Mouse (Mus musculus) central nervous system, embryonic 18 days (tissue): Measurements from ENCODE around the gene Mtf1. TPM values are rescaled to one million over a fixed set of nuclear protein-coding genes. Genes with fewer than 3 reads are reported as not detected.

ENCODE experiments used
- polyA plus RNA-seq: library from polyadenylated mRNA; depleted of rRNA; stranded (reverse); fragments of >200 nt; gene quantifications from 2 replicates; pipeline ENCODE4 v1.2.3, GENCODE M21; 2012; rRNA removed

Gene Mtf1
- 10.0 TPM in 2 replicates for polyA plus RNA-seq

GRCm38 (mm10) chr4:124801552-124802308 lies at the start of gene Mtf1:
Gene Mtf1 (plus strand): TSS chr4:124802104.

GRCm38 (mm10) chr4:124850261-124850913 lies 48.5 kb downstream of the Mtf1 start, which contains the start of gene Yrdc:
Gene Yrdc (plus strand): TSS chr4:124850679.

GRCm38 (mm10) chr4:124850933-124851658 lies 49.2 kb downstream of the Mtf1 start, which contains the start of gene 1110065P20Rik:
Gene 1110065P20Rik (minus strand): TSS chr4:124851196.

GRCm38 (mm10) chr4:124861283-124862188 lies 59.6 kb downstream of the Mtf1 start, which contains the start of gene Maneal:
Gene Maneal (minus strand): TSS chr4:124862171.

GRCm38 (mm10) chr4:124880599-124880998 lies 78.7 kb downstream of the Mtf1 start, which contains the start of gene Epha10:
Gene Epha10 (plus strand): TSS chr4:124880899.

Other genes with a start within 250 kb of the Mtf1 start
- gene 3100002H09Rik, start 191.3 kb upstream of the Mtf1 start, polyA plus RNA-seq, result 0.21 TPM in 1 of 2 replicates, not detected in the other
- 16.5 and 23.7 TPM in 2 replicates for gene Pou3f1, start 145.3 kb upstream of the Mtf1 start, polyA plus RNA-seq
- gene Utp11, start 108.5 kb upstream of the Mtf1 start, polyA plus RNA-seq, result 27.2 and 28.5 TPM in 2 replicates
- 2.5 and 2.8 TPM in 2 replicates for gene Fhl3, start 101.4 kb upstream of the Mtf1 start, polyA plus RNA-seq
- 56.8 and 57.2 TPM in 2 replicates for gene Sf3a3, start 87.3 kb upstream of the Mtf1 start, polyA plus RNA-seq
- 43.5 and 44.2 TPM in 2 replicates for gene Inpp5b, start 60.3 kb upstream of the Mtf1 start, polyA plus RNA-seq
- gene Yrdc, start 48.6 kb downstream of the Mtf1 start, polyA plus RNA-seq, result 60.2 and 62.9 TPM in 2 replicates
- 91.0 and 99.3 TPM in 2 replicates for gene 1110065P20Rik, start 49.1 kb downstream of the Mtf1 start, polyA plus RNA-seq
- gene Maneal, start 60.1 kb downstream of the Mtf1 start, polyA plus RNA-seq, result 54.8 and 55.1 TPM in 2 replicates
- 26.8 and 30.2 TPM in 2 replicates for gene Epha10, start 78.8 kb downstream of the Mtf1 start, polyA plus RNA-seq
- 21.3 and 23.1 TPM in 2 replicates for gene 9930104L06Rik, start 134.9 kb downstream of the Mtf1 start, polyA plus RNA-seq
- gene Cdca8, start 137.2 kb downstream of the Mtf1 start, polyA plus RNA-seq, result 12.1 and 12.6 TPM in 2 replicates
- gene Rspo1, start 184.3 kb downstream of the Mtf1 start, polyA plus RNA-seq, result 1.1 and 1.9 TPM in 2 replicates
- 132 and 135 TPM in 2 replicates for gene Gnl2, start 214.5 kb downstream of the Mtf1 start, polyA plus RNA-seq